Mouse (Mus musculus): ENCODE measurements around the gene Alk.

The Alk gene

GRCm38 (mm10) chr17:72021733-72022669, 582.4 kb downstream of the Alk start:
- DNase-seq (ENCODE audit: low spot score): no peak

- no peak for DNase-seq (ENCODE audit: low spot score)
Measured at GRCm38 (mm10) chr17:72017329-72017728, 587.1 kb downstream of the Alk start.

- no peak for DNase-seq (ENCODE audit: low spot score)
Measured at GRCm38 (mm10) chr17:72015253-72015652, 589.2 kb downstream of the Alk start.

- DNase-seq (ENCODE audit: low spot score): no peak
Measured at GRCm38 (mm10) chr17:72012775-72013174, 591.7 kb downstream of the Alk start.

GRCm38 (mm10) chr17:72009836-72010235, 594.6 kb downstream of the Alk start:
- no peak for DNase-seq (ENCODE audit: low spot score)

- DNase-seq (ENCODE audit: low spot score): no peak
Measured at GRCm38 (mm10) chr17:72008389-72008788, 596.0 kb downstream of the Alk start.

- DNase-seq (ENCODE audit: low spot score): no peak
Measured at GRCm38 (mm10) chr17:72005365-72005764, 599.1 kb downstream of the Alk start.

- DNase-seq (ENCODE audit: low spot score): no peak
Measured at GRCm38 (mm10) chr17:71999527-72000482, 604.6 kb downstream of the Alk start.

- no peak for DNase-seq (ENCODE audit: low spot score)
Measured at GRCm38 (mm10) chr17:71997680-71998079, 606.7 kb downstream of the Alk start.

GRCm38 (mm10) chr17:71995539-71995938, 608.9 kb downstream of the Alk start:
- DNase-seq (ENCODE audit: low spot score): no peak

- no peak for DNase-seq (ENCODE audit: low spot score)
Measured at GRCm38 (mm10) chr17:71994144-71994543, 610.3 kb downstream of the Alk start.

GRCm38 (mm10) chr17:71993011-71993410, 611.4 kb downstream of the Alk start:
- no peak for DNase-seq (ENCODE audit: low spot score)

- DNase-seq (ENCODE audit: low spot score): no peak
Measured at GRCm38 (mm10) chr17:71991260-71991659, 613.2 kb downstream of the Alk start.

- no peak for DNase-seq (ENCODE audit: low spot score)
Measured at GRCm38 (mm10) chr17:71990176-71990720, 614.2 kb downstream of the Alk start.

- no peak for DNase-seq (ENCODE audit: low spot score)
Measured at GRCm38 (mm10) chr17:71988736-71989569, 615.5 kb downstream of the Alk start.

GRCm38 (mm10) chr17:71986998-71987397, 617.4 kb downstream of the Alk start:
- DNase-seq (ENCODE audit: low spot score): no peak

GRCm38 (mm10) chr17:71986456-71986855, 618.0 kb downstream of the Alk start:
- DNase-seq (ENCODE audit: low spot score): no peak

- DNase-seq (ENCODE audit: low spot score): no peak
Measured at GRCm38 (mm10) chr17:71981177-71981576, 623.2 kb downstream of the Alk start.

- DNase-seq (ENCODE audit: low spot score): no peak
Measured at GRCm38 (mm10) chr17:71980518-71981145, 623.8 kb downstream of the Alk start.

GRCm38 (mm10) chr17:71979137-71979536, 625.3 kb downstream of the Alk start:
- DNase-seq (ENCODE audit: low spot score): no peak

GRCm38 (mm10) chr17:71976661-71977060, 627.8 kb downstream of the Alk start:
- no peak for DNase-seq (ENCODE audit: low spot score)

All from testis, postnatal 10 days (tissue).